Mouse (Mus musculus) intestine, postnatal 0 days (tissue): ENCODE measurements around the gene Pigo. TPM values are rescaled to one million over a fixed set of nuclear protein-coding genes. Genes with fewer than 3 reads are reported as not detected.
A peak's percentile ranks its signal among the peaks of the same experiment; 100 is the strongest.
"Not testable (repeated sequence)": the region's sequence is repeated elsewhere in the genome, so short reads cannot be mapped to it uniquely, and the experiment has no call there.

Experiments used
- ATAC-seq: fragments of 200-750 bp; cut with Nextera tagmentation; 2 replicates; pipeline ENCODE4 v1.8.0; 2017; ENCODE audit warnings: mild to moderate bottlenecking, moderate TSS enrichment, moderate library complexity
- H3K27ac ChIP-seq: fragments of 300-500 bp; sonication (generic); 2 replicates; pipeline ENCODE4 v1.5.1; 2014; ENCODE audit warnings: mild to moderate bottlenecking, low read depth, low read length, moderate library complexity
- H3K27me3 ChIP-seq: fragments of 300-500 bp; sonication (generic); replicated peaks from 2 replicates; pipeline ENCODE4 v1.6.1; 2014; ENCODE audit warnings: low read length, mixed read lengths; ENCODE audit not compliant: control insufficient read depth, insufficient read depth
- H3K36me3 ChIP-seq: fragments of 300-500 bp; sonication (generic); 2 replicates; pipeline ENCODE4 v1.6.1; 2014; ENCODE audit warnings: mild to moderate bottlenecking, moderate library complexity; ENCODE audit not compliant: control insufficient read depth, insufficient read depth
- H3K4me1 ChIP-seq: fragments of 300-500 bp; sonication (generic); replicated peaks from 2 replicates; pipeline ENCODE4 v1.6.1; 2014; ENCODE audit warnings: antibody characterized with exemption, low read length, mixed read lengths; ENCODE audit not compliant: control insufficient read depth, insufficient read depth
- H3K4me2 ChIP-seq: fragments of 300-500 bp; sonication (generic); replicated peaks from 2 replicates; pipeline ENCODE4 v1.6.1; 2014; ENCODE audit warnings: low read depth, mild to moderate bottlenecking, moderate library complexity
- H3K4me3 ChIP-seq: fragments of 300-500 bp; sonication (generic); 2 replicates; pipeline ENCODE4 v1.5.1; 2014; ENCODE audit warnings: low read depth, low read length
- H3K9ac ChIP-seq: fragments of 300-500 bp; sonication (generic); 2 replicates; pipeline ENCODE4 v1.6.1; 2014; ENCODE audit warnings: mild to moderate bottlenecking, low read depth, low read length
- H3K9me3 ChIP-seq: fragments of 300-500 bp; sonication (generic); 2 replicates; pipeline ENCODE4 v1.6.1; 2016; ENCODE audit warnings: mixed run types; ENCODE audit not compliant: control insufficient read depth
- CTCF ChIP-seq: sonication (generic); IDR thresholded peaks from 2 replicates; pipeline ENCODE4 v1.5.1; 2016; ENCODE audit warnings: low read depth, mild to moderate bottlenecking, control low read depth, antibody characterized with exemption, moderate library complexity
- WGBS: fragments of 180-500 bp; shearing (Covaris S2); extraction: QIAGEN DNeasy Blood & Tissue Kit; methylation state at CpG from one replicate; pipeline ENCODE4 v1.1.7; 2014; 5-methylcytosine and 5-hydroxymethylcytosine counted together
- polyA plus RNA-seq: library from polyadenylated mRNA; unstranded; fragments of >200 nt; fragmentation: Nextera tagmentation; extraction: Ambion mirVana; gene quantifications from 2 replicates; pipeline ENCODE4 v1.2.1, GENCODE M21; 2015

Gene Pigo
- polyA plus RNA-seq, 1 experiment from 2014 or later: 15.4 TPM

DNA sequence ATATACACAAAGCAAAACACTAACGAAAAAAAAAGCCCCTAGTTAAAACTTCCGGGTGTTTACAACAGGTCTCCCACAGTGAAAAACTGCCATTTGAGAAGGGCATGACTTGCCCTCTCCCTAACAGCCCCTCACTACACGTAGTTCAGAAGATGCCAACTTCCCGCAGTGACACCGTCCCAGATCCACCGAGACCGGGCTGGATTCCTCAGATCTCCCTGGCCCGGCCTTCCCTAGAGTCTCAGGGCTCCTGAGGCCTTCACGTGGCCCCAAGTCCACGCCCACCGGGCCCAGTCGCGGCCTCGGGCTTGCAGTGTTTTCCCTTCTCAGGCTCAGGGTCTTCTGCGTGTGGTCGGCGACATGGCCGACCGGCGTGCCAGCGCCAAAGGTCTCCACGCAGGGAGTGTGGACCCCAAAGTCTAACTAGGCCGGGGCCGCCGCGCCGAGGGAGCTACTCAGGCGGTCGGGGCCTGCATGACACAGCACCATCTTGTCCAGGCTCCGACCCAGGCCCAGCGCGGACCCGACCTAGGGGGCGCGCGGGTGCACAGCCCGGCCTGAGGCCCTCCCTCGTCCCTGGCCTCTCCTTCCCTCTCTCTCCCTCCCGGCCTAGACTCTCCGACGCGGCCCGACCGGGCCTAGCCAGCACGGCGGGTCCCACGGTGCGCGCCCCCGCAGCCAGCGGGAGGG, 26.0 kb downstream of the Pigo start:
- peak overlapping the region; percentile 98 for H3K9ac ChIP-seq
- peak overlapping the region; percentile 98 for H3K27ac ChIP-seq
- peak; percentile 62 for TF ChIP-seq CTCF
- H3K4me2 ChIP-seq: peak overlapping the region; percentile 72
- no peaks in the 10 kb centered on the region for H3K9me3 ChIP-seq
- H3K4me1 ChIP-seq: peaks cover 8% of the 10 kb centered on the region; the same call in 1 of the 2 replicates
- peak overlapping the region; percentile 77 for H3K4me3 ChIP-seq
- H3K27me3 ChIP-seq: no peaks in the 10 kb centered on the region
- WGBS: under 1% methylated on average over 51 of the region's 51 CpGs
- H3K36me3 ChIP-seq: peaks cover 11% of the 10 kb centered on the region
- ATAC-seq: peak; percentile 49

DNA sequence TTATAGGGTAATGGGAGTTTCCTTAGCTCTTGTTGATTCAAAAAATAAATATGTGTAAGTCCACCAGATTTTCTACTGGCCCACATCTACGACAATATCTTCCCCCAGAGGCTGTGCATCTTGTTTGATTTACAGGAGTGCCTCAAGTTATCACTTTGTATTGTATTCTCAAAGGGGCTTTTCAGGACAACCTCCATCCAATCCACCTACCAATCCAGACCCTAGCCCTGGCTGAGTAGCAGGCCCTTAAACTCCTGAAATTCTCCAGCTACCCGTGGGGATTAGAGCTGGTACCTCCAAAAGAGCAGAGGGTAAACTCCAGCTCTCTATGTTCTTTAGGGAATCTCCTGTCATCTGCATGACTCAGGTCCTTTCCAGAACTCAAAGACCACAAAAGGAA, 27.6 kb downstream of the Pigo start:
- Histone ChIP-seq H3K4me1 (peaks cover 8% of the 10 kb centered on the region; the same call in 1 of the 2 replicates), H3K27me3 (no peaks in the 10 kb centered on the region), H3K4me3 (no peak overlapping the region), H3K9ac (0 out of 2 replicates have a peak overlapping the region, but pooled peaks have one; percentile 98), H3K27ac (no peak overlapping the region), H3K9me3 (no peaks in the 10 kb centered on the region), H3K36me3 (peaks cover 25% of the 10 kb centered on the region), H3K4me2 (peak overlapping the region; percentile 72)
- no peak for ATAC-seq
- WGBS: 38% methylated on average over 2 of the region's 2 CpGs
- no peak for TF ChIP-seq CTCF

DNA sequence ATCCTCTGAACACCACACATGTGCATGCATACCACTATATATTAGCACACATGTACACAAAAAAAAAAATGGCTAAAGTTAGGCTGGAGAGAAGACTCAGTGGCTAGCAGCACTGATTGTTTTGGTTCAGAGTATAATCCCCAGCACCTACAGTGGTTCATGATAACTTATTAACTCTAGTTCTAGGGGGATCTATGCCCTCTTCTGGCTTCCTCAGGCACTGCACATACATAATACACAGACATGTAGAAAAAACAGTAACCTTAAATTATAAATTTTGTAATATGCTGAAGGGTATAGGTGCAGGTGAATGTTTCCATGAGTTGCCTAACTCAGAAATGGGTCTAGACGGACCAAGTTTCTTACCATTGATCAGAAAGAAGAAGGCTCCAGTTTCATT, 37.3 kb downstream of the Pigo start:
- no peaks in the 10 kb centered on the region for H3K4me1 ChIP-seq
- H3K9me3 ChIP-seq: no peaks in the 10 kb centered on the region
- no peak overlapping the region for H3K9ac ChIP-seq
- peaks cover 94% of the 10 kb centered on the region for H3K36me3 ChIP-seq
- no peak overlapping the region for H3K4me3 ChIP-seq
- peak; percentile 42; the same call in 1 of the 2 replicates for TF ChIP-seq CTCF
- 89% methylated on average over 1 of the region's 1 CpGs for WGBS
- H3K27me3 ChIP-seq: no peaks in the 10 kb centered on the region
- no peak overlapping the region for H3K4me2 ChIP-seq
- H3K27ac ChIP-seq: no peak overlapping the region
- ATAC-seq: no peak

DNA sequence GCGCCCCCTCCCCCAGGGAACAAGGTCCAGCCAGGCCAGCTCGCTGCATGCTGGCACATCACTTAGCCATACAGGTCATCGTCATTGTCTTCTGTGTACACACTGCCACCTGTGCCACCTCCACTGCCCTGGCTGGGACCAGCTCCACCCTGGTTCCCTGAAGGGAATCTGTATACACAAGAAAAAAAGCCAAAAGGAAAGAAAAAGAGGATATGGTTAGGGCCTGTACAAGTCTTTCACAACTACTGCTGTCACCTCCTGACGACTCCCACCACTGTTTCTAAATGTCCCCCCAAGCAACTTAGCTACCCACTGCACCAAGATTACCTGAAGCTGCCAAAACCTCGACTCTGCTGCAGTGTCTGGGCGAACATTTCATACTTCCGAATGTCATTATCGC, 45.2 kb downstream of the Pigo start:
- H3K4me2 ChIP-seq, H3K4me1 ChIP-seq, H3K4me3 ChIP-seq, H3K9ac ChIP-seq, H3K27me3 ChIP-seq, H3K9me3 ChIP-seq, H3K27ac ChIP-seq: not testable (repeated sequence)
- WGBS: 86% methylated on average over 7 of the region's 8 CpGs
- peaks cover 65% of the 10 kb centered on the region for H3K36me3 ChIP-seq
- ATAC-seq: 0 out of 2 replicates have a peak, but pooled peaks have one; percentile 4

DNA sequence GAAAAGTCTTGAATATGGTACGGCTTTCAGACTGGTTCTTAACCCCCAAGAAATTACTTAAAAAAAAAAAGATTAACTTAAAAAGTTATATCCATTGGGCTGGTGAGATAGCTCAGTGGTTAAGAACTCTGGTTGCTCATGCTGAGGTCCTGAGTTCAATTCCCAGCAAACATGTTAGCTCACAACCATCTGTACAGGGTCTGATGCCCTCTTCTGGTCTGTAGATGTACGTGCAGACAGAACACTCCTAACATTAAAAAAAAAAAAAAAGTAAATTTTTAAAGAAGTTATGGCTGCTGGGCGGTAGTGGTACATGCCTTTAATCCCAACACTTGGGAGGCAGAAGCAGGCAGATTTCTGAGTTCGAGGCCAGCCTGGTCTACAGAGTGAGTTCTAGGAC, 47.6 kb downstream of the Pigo start:
- no peak overlapping the region for H3K4me2 ChIP-seq
- no peak overlapping the region for H3K4me3 ChIP-seq
- H3K36me3 ChIP-seq: peaks cover 42% of the 10 kb centered on the region
- WGBS: 92% methylated on average over 4 of the region's 4 CpGs
- H3K27me3 ChIP-seq: no peaks in the 10 kb centered on the region
- H3K27ac ChIP-seq: no peak overlapping the region
- no peaks in the 10 kb centered on the region for H3K4me1 ChIP-seq
- no peaks in the 10 kb centered on the region for H3K9me3 ChIP-seq
- TF ChIP-seq CTCF: peak; percentile 45
- ATAC-seq: no peak
- H3K9ac ChIP-seq: no peak overlapping the region

DNA sequence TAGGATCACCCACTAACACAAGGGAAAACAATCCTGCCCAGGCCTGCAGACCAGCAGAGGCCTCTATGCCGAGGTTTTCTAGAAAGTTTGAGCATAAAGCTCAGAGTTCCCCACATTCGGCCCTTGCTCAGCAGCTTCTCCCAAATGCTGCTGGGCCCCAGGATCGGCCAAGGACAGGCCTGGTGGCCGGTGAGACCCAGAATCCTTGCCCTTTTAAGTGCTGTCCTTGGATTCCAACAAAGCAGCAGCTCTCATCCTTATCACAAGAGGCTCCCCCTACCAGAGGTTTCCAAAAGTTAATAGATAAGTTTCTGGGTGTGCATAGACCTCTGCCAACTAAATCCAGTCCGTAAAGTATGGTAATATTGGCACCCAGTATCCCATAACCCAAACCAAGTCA, 51.8 kb downstream of the Pigo start:
- Histone ChIP-seq H3K4me3 (no peak overlapping the region), H3K36me3 (peaks cover 6% of the 10 kb centered on the region), H3K4me2 (no peak overlapping the region), H3K9ac (no peak overlapping the region), H3K27me3 (no peaks in the 10 kb centered on the region), H3K9me3 (no peaks in the 10 kb centered on the region), H3K27ac (no peak overlapping the region), H3K4me1 (no peaks in the 10 kb centered on the region)
- TF ChIP-seq CTCF: no peak
- WGBS: 74% methylated on average over 5 of the region's 5 CpGs
- ATAC-seq: no peak

DNA sequence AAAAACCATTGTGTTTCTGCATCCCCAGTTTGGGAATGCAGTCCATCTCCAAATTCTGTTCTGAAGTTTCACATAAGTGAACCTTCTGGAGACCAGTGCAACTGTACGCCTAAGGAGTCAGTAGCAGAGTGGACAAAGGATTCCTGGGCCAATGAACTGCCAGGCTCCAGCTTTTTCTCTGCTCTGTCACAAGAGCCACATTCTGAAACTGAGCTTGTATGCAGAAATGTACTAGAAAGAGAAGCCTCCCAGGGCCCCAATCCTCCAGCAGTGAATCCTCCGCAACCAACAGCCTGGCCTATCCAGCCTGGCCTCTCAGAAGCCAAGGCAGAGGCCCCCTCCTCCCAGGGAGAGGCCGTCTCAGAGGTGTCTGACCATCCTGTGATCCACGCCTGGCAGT, 52.7 kb downstream of the Pigo start:
- Histone ChIP-seq H3K4me1 (no peaks in the 10 kb centered on the region), H3K36me3 (no peaks in the 10 kb centered on the region), H3K4me3 (no peak overlapping the region), H3K9ac (no peak overlapping the region), H3K9me3 (no peaks in the 10 kb centered on the region), H3K27ac (no peak overlapping the region), H3K27me3 (no peaks in the 10 kb centered on the region), H3K4me2 (no peak overlapping the region)
- WGBS: 72% methylated on average over 4 of the region's 4 CpGs
- ATAC-seq: no peak
- TF ChIP-seq CTCF: no peak
